Mouse (Mus musculus) heart, embryonic 10.5 days (tissue): ENCODE results near the gene Ppp1r37. TPM values are rescaled to one million over a fixed set of nuclear protein-coding genes. Genes with fewer than 3 reads are reported as not detected.

ENCODE experiments used
- DNase-seq: peaks from one replicate; pipeline ENCODE4 v3.0.0-alpha.2; 2017; ENCODE audit warnings: low spot score
- H3K27ac ChIP-seq: fragments of 300-500 bp; sonication (generic); 2 replicates; pipeline ENCODE4 v1.5.1; 2016; ENCODE audit warnings: mild to moderate bottlenecking
- H3K27me3 ChIP-seq: fragments of 300-500 bp; sonication (generic); 2 replicates; pipeline ENCODE4 v1.6.1; 2016; ENCODE audit warnings: mild to moderate bottlenecking; ENCODE audit not compliant: poor library complexity, insufficient read depth, severe bottlenecking
- H3K36me3 ChIP-seq: fragments of 300-500 bp; sonication (generic); 2 replicates; pipeline ENCODE4 v1.6.1; 2016; ENCODE audit warnings: mild to moderate bottlenecking, moderate library complexity
- H3K4me1 ChIP-seq: fragments of 300-500 bp; sonication (generic); 2 replicates; pipeline ENCODE4 v1.6.1; 2016; ENCODE audit warnings: mild to moderate bottlenecking
- H3K4me3 ChIP-seq: fragments of 300-500 bp; sonication (generic); 2 replicates; pipeline ENCODE4 v1.5.1; 2016; ENCODE audit warnings: mild to moderate bottlenecking, moderate library complexity
- H3K9me3 ChIP-seq: fragments of 300-500 bp; sonication (generic); 2 replicates; pipeline ENCODE4 v1.6.1; 2016; ENCODE audit warnings: mild to moderate bottlenecking, moderate library complexity
- WGBS: fragments of 180-500 bp; shearing (Covaris S2); methylation state at CpG from one replicate; pipeline ENCODE4 v1.1.7; 2016; 5-methylcytosine and 5-hydroxymethylcytosine counted together
- polyA plus RNA-seq: library from polyadenylated mRNA; unstranded; fragments of >200 nt; fragmentation: Nextera tagmentation; extraction: Ambion mirVana; gene quantifications from 2 replicates; pipeline ENCODE4 v1.2.1, GENCODE M21; 2016

Gene Ppp1r37
- polyA plus RNA-seq, 1 experiment from 2014 or later, result 30.0 TPM

GRCm38 (mm10) chr7:19580634-19581033, 17.8 kb upstream of the Ppp1r37 start:
- peaks cover 62% of the 10 kb centered on the region for H3K36me3 ChIP-seq
- WGBS, result 82% methylated on average over 8 of the region's 8 CpGs
- H3K27ac ChIP-seq, result no peak overlapping the region
- H3K9me3 ChIP-seq, result no peaks in the 10 kb centered on the region
- peaks cover 47% of the 10 kb centered on the region for H3K27me3 ChIP-seq
- H3K4me3 ChIP-seq, result no peak overlapping the region
- DNase-seq, result no peak
- peaks cover 26% of the 10 kb centered on the region for H3K4me1 ChIP-seq

- Histone ChIP-seq H3K9me3 (no peaks in the 10 kb centered on the region), H3K27me3 (peaks cover 56% of the 10 kb centered on the region)
- WGBS, result 79% methylated on average over 10 of the region's 10 CpGs
These were observed 16.9 kb upstream of the Ppp1r37 start for GRCm38 (mm10) chr7:19579751-19580150.

GRCm38 (mm10) chr7:19578436-19578835, 15.6 kb upstream of the Ppp1r37 start:
- DNase-seq, result no peak
- Histone ChIP-seq H3K4me3 (no peak overlapping the region), H3K9me3 (no peaks in the 10 kb centered on the region), H3K36me3 (peaks cover 40% of the 10 kb centered on the region), H3K27ac (no peak overlapping the region), H3K27me3 (peaks cover 61% of the 10 kb centered on the region), H3K4me1 (peaks cover 21% of the 10 kb centered on the region)
- 50% methylated on average over 4 of the region's 4 CpGs for WGBS

More at GRCm38 (mm10) chr7:19579751-19580150, 16.9 kb upstream of the Ppp1r37 start:
- Histone ChIP-seq H3K4me3 (no peak overlapping the region), H3K4me1 (peaks cover 17% of the 10 kb centered on the region), H3K27ac (no peak overlapping the region), H3K36me3 (peaks cover 53% of the 10 kb centered on the region)
- DNase-seq, result no peak

- DNase-seq, result no peak
- 16% methylated on average over 10 of the region's 10 CpGs for WGBS
- Histone ChIP-seq H3K36me3 (peaks cover 36% of the 10 kb centered on the region), H3K9me3 (no peaks in the 10 kb centered on the region), H3K27ac (no peak overlapping the region), H3K27me3 (peaks cover 61% of the 10 kb centered on the region), H3K4me3 (peak overlapping the region; percentile 60), H3K4me1 (peaks cover 22% of the 10 kb centered on the region)
These were observed 15.1 kb upstream of the Ppp1r37 start for GRCm38 (mm10) chr7:19577877-19578414.

GRCm38 (mm10) chr7:19577141-19577852, 14.4 kb upstream of the Ppp1r37 start, which contains the start of the genes Zfp296 and Gemin7:
Gene Zfp296, plus strand, starts transcription at chr7:19577287.
Gene Gemin7, minus strand, starts transcription at chr7:19577595.
- WGBS, result under 1% methylated on average over 56 of the region's 56 CpGs
- peak within 1 kb of the TSS; percentile 60 for H3K4me3 ChIP-seq
- peaks cover 28% of the 10 kb centered on the region for H3K4me1 ChIP-seq
- no peaks in the 10 kb centered on the region for H3K9me3 ChIP-seq
- H3K27ac ChIP-seq, result peak within 1 kb of the TSS; percentile 73
- H3K36me3 ChIP-seq, result peaks cover 29% of the 10 kb centered on the region
- DNase-seq, result no peak
- peaks cover 61% of the 10 kb centered on the region for H3K27me3 ChIP-seq

GRCm38 (mm10) chr7:19575559-19575958, 12.7 kb upstream of the Ppp1r37 start:
- Histone ChIP-seq H3K9me3 (no peaks in the 10 kb centered on the region), H3K4me1 (peaks cover 38% of the 10 kb centered on the region), H3K4me3 (no peak overlapping the region), H3K27me3 (peaks cover 61% of the 10 kb centered on the region), H3K36me3 (peaks cover 19% of the 10 kb centered on the region), H3K27ac (no peak overlapping the region)
- no peak for DNase-seq
- 58% methylated on average over 3 of the region's 3 CpGs for WGBS

GRCm38 (mm10) chr7:19573776-19574140, 10.9 kb upstream of the Ppp1r37 start:
- Histone ChIP-seq H3K27ac (peak overlapping the region; percentile 90), H3K4me1 (peaks cover 35% of the 10 kb centered on the region), H3K4me3 (peak overlapping the region; percentile 75), H3K27me3 (peaks cover 46% of the 10 kb centered on the region), H3K9me3 (no peaks in the 10 kb centered on the region), H3K36me3 (peaks cover 25% of the 10 kb centered on the region)
- 11% methylated on average over 16 of the region's 16 CpGs for WGBS
- no peak for DNase-seq

GRCm38 (mm10) chr7:19572926-19573775, 10.3 kb upstream of the Ppp1r37 start:
- Histone ChIP-seq H3K36me3 (peaks cover 28% of the 10 kb centered on the region), H3K27ac (peak overlapping the region; percentile 90), H3K4me3 (peak overlapping the region; percentile 75), H3K4me1 (peaks cover 35% of the 10 kb centered on the region), H3K9me3 (no peaks in the 10 kb centered on the region), H3K27me3 (peaks cover 40% of the 10 kb centered on the region)
- 1% methylated on average over 53 of the region's 53 CpGs for WGBS
- DNase-seq, result peak; percentile 93

- H3K4me1 ChIP-seq, result peaks cover 21% of the 10 kb centered on the region
- 86% methylated on average over 3 of the region's 3 CpGs for WGBS
- H3K9me3 ChIP-seq, result no peaks in the 10 kb centered on the region
- H3K27me3 ChIP-seq, result peaks cover 5% of the 10 kb centered on the region
- no peak overlapping the region for H3K4me3 ChIP-seq
- DNase-seq, result no peak
- H3K36me3 ChIP-seq, result peaks cover 51% of the 10 kb centered on the region
- no peak overlapping the region for H3K27ac ChIP-seq
These were observed 6.8 kb upstream of the Ppp1r37 start for GRCm38 (mm10) chr7:19569647-19570046.

GRCm38 (mm10) chr7:19567426-19567825, 4.5 kb upstream of the Ppp1r37 start:
- no peak for DNase-seq

GRCm38 (mm10) chr7:19565803-19566202, 2.9 kb upstream of the Ppp1r37 start:
- H3K27me3 ChIP-seq, result no peaks in the 10 kb centered on the region
- H3K9me3 ChIP-seq, result no peaks in the 10 kb centered on the region
- no peak overlapping the region for H3K4me3 ChIP-seq
- H3K27ac ChIP-seq, result no peak overlapping the region
- 92% methylated on average over 2 of the region's 2 CpGs for WGBS
- H3K4me1 ChIP-seq, result peaks cover 14% of the 10 kb centered on the region
- no peak for DNase-seq
- H3K36me3 ChIP-seq, result peaks cover 53% of the 10 kb centered on the region

More at GRCm38 (mm10) chr7:19567426-19567825, 4.5 kb upstream of the Ppp1r37 start:
- Histone ChIP-seq H3K27ac (no peak overlapping the region), H3K4me3 (no peak overlapping the region), H3K9me3 (no peaks in the 10 kb centered on the region), H3K27me3 (no peaks in the 10 kb centered on the region), H3K36me3 (peaks cover 58% of the 10 kb centered on the region), H3K4me1 (peaks cover 21% of the 10 kb centered on the region)
- WGBS, result 91% methylated on average over 8 of the region's 8 CpGs

- Histone ChIP-seq H3K27me3 (no peaks in the 10 kb centered on the region), H3K36me3 (peaks cover 40% of the 10 kb centered on the region), H3K27ac (no peak overlapping the region), H3K4me3 (no peak overlapping the region), H3K9me3 (no peaks in the 10 kb centered on the region), H3K4me1 (peaks cover 28% of the 10 kb centered on the region)
- WGBS, result 89% methylated on average over 4 of the region's 4 CpGs
- no peak for DNase-seq
These were observed 1.6 kb upstream of the Ppp1r37 start for GRCm38 (mm10) chr7:19564455-19564854.

- 67% methylated on average over 3 of the region's 3 CpGs for WGBS
- H3K4me3 ChIP-seq, result 0 out of 2 replicates have a peak overlapping the region, but pooled peaks have one; percentile 100
- H3K36me3 ChIP-seq, result peaks cover 34% of the 10 kb centered on the region
- no peaks in the 10 kb centered on the region for H3K27me3 ChIP-seq
- no peak for DNase-seq
- H3K4me1 ChIP-seq, result peaks cover 33% of the 10 kb centered on the region
- no peaks in the 10 kb centered on the region for H3K9me3 ChIP-seq
- no peak overlapping the region for H3K27ac ChIP-seq
These were observed 1.0 kb upstream of the Ppp1r37 start for GRCm38 (mm10) chr7:19563884-19564283.
